Mouse (Mus musculus) cerebellum, adult (tissue): ENCODE data around the gene Gm21834.

Source experiments
- ATAC-seq: cut with Nextera tagmentation; 2 replicates; pipeline ENCODE4 v1.9.2; 2017; ENCODE audit warnings: mild to moderate bottlenecking, moderate library complexity, mixed read lengths; ENCODE audit not compliant: insufficient number of reproducible peaks, low FRiP score, low TSS enrichment

Gm21834 gene

GRCm38 (mm10) chr17:57742119-57742518, at the start of gene Gm21834:
Gene Gm21834, minus strand, starts transcription at chr17:57742219.
- no peak for ATAC-seq

- ATAC-seq, result no peak
These were observed 46.3 kb upstream of the Gm21834 start for GRCm38 (mm10) chr17:57788161-57788799.

- no peak for ATAC-seq
These were observed 28.9 kb upstream of the Gm21834 start for GRCm38 (mm10) chr17:57770904-57771303.

GRCm38 (mm10) chr17:57768622-57769610, 26.9 kb upstream of the Gm21834 start, which contains the start of gene Cntnap5c:
Gene Cntnap5c, plus strand, starts transcription at chr17:57769570.
- ATAC-seq, result no peak

GRCm38 (mm10) chr17:57767306-57767705, 25.3 kb upstream of the Gm21834 start:
- no peak for ATAC-seq

- ATAC-seq, result no peak
These were observed 16.0 kb upstream of the Gm21834 start for GRCm38 (mm10) chr17:57758033-57758432.

- ATAC-seq, result no peak
These were observed 47.2 kb downstream of the Gm21834 start for GRCm38 (mm10) chr17:57694791-57695190.
